Mouse (Mus musculus) ES-E14 (cell line): ENCODE results near the gene Kif5c.

Source experiments
- CHD2 ChIP-seq: IDR thresholded peaks from 2 replicates; pipeline ENCODE4 v1.6.1; 2014; ENCODE audit warnings: mild to moderate bottlenecking, low read depth, low read length, inconsistent platforms
- HCFC1 ChIP-seq: IDR thresholded peaks from 2 replicates; pipeline ENCODE4 v1.6.1; 2012; ENCODE audit warnings: low read length, inconsistent platforms, borderline replicate concordance; ENCODE audit not compliant: insufficient read depth
- MAFK ChIP-seq: IDR thresholded peaks from 2 replicates; pipeline ENCODE4 v1.6.1; 2014; ENCODE audit warnings: mild to moderate bottlenecking, low read depth, low read length, inconsistent platforms; ENCODE audit not compliant: insufficient read depth
- ZNF384 ChIP-seq: IDR thresholded peaks from 2 replicates; pipeline ENCODE4 v1.6.1; 2012; ENCODE audit warnings: low read depth, low read length, inconsistent platforms

GRCm38 (mm10) chr2:49774180-49774579 is 155.1 kb downstream of the Kif5c start:
- no peak for TF ChIP-seq ZNF384
- TF ChIP-seq CHD2 = no peak
- TF ChIP-seq HCFC1 = no peak
- no peak for TF ChIP-seq MAFK
